Mouse (Mus musculus): ENCODE results near the gene St6galnac5.

The St6galnac5 gene

DNA sequence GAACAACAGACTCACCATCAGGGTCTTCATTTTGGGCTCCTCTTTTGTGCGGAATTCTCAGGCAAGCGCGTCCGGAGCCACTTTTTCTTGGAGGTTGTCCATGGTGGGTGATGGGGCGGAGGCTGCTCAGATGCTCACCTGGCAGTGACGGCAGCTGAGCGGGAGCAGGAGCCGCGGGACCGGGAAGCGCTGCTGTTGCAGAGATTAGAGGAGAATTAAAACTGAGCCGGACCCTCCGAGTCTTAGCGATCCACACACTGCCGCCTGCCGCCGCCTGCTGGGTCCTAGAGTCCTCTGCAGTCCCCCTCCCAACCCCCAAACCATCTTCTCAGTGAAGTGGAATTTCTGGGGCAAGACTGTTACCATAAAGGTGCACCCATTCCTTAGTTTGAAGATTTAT is at the start of gene St6galnac5:
St6galnac5 (minus strand) TSS at position 259 of the 400 bp plus-strand sequence.
- no peak for DNase-seq (ENCODE audit: low spot score in 2 of 2)

DNA sequence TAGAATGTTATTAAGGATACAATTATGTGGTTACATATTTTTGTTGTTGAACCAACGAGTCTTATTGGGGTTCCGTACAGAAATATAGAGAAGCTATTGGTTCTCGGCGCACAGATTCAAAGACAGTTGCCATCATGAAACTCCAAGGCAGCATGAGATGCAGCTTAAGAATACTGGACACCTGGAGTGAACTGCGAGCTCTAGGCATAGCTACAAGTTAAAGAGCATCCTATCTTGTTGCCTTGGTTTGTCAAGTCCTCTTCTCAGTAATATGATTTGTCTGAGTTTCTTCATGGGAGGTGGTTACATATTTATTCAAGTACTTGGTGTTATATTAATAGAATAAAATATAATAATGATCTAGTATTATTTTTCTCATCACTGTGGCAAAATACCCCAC is 48.7 kb upstream of the St6galnac5 start:
- DNase-seq (ENCODE audit: low spot score in 2 of 2), result no peak

DNA sequence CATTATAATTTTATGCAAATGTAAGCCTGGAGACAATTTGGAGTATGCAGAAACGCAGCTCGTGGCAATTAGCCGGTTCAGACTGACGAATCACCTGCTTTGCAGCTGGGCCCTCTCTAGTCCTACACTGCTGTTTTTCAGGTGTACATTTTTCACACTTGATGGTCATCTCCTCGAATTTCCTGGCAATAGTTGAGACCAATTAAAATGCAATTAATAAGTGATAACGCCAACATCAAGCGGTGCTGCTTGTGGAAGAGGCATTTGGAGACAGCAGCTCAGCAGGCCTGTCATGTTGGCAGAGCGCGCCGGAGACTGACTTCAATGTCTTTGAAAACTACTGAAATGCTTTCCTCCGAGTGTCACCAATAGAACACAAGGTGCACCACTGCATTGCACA is 42.0 kb upstream of the St6galnac5 start:
- DNase-seq (ENCODE audit: low spot score in 2 of 2), result no peak

DNA sequence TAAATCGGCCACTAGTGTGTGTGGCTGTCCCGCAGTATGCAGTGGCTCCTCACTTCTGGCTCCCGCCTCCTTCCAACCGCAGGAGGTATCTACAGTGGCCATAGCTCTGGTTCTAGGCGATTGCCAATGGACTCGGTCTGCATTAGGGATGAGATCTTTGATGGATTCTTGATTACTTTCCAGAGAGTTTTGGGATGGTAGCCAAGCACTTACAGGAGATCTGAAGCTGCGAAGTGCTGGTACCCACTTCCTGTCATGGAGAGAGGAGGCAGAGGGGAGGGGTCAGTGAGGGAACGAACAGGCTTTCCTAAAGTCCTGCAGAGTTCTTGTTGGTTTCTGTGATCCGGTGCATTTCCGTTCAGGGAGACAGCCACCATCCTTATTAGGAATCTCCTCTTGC is 36.0 kb upstream of the St6galnac5 start:
- DNase-seq (ENCODE audit: low spot score in 2 of 2), result no peak

DNA sequence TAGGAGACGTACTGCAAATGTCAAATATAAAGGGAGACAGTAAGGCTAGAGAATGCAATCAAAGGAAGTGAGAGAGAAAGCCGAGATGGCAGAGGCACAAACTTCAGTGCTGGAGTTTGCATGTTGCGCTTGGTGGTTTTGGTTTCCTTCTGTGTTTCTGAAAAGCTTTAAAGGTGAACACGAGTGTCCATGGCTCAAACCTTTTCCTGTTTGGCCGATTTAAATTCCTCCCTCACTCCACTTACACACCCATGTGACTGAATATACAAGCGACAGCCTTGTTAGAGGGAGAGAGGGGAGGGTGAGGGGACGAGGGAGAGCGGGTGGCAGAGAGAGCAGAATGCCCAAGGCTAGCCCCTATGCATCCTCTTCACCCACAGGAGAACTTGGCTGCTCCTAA is 34.3 kb upstream of the St6galnac5 start:
- DNase-seq (ENCODE audit: low spot score in 2 of 2), result no peak

DNA sequence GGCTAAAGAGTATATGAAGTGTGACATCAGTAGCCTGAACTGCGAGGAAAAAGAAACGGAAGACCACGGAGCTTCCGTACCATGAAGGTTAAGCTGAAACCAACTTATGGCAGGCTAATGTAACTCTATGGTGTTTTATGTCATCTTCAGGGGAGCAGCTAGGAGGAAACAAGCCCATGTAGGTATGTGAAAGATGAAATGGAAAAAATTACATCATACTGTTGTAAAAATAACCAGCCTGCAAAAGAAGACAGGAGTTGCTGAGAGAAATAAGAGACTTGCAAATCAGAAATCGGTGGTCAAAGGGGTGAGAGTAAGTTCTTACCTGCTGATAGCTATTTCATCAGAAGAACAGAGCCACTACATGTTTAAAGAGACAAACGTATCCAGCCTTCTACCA is 24.8 kb upstream of the St6galnac5 start:
- no peak for DNase-seq (ENCODE audit: low spot score in 2 of 2)

DNA sequence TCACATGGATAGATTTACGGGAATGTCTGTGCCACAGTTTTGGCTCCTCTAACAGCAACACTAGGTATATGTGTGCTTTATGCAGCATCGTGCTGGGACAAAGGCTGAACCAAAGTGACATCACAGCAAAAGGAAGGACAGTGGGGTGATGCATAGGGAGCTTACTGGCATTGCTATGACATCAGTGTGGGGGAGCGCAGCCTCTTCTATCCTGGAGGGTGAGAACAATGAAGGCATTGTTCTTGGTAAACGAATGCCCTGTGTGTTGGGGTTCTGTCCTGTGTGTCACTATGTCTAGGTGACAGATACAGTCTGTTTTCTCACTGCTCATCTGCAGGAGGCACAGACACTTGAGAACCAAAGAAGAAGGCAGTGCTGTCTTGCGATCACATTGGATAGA is 16.9 kb upstream of the St6galnac5 start:
- no peak for DNase-seq (ENCODE audit: low spot score in 2 of 2)

DNA sequence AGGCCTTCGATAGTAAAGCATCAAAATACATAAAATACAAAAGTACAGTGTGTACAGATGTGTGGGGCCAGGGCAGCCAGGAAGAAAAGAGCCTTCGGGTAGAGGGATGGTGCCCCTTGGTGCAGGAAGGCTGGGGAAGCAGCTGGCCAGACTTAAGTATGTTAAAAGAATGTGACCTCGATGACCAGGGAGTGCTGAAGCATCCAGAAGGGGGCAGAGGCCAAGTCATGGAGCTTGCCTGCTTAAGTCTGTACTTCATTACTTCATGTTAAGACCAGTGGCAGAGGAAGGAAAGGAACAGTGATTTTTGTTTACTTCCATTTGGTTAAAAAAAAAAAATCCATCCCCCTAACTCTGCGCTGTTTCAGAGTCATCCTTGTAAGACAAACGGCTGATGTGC is 16.1 kb upstream of the St6galnac5 start:
- no peak for DNase-seq (ENCODE audit: low spot score in 2 of 2)

DNA sequence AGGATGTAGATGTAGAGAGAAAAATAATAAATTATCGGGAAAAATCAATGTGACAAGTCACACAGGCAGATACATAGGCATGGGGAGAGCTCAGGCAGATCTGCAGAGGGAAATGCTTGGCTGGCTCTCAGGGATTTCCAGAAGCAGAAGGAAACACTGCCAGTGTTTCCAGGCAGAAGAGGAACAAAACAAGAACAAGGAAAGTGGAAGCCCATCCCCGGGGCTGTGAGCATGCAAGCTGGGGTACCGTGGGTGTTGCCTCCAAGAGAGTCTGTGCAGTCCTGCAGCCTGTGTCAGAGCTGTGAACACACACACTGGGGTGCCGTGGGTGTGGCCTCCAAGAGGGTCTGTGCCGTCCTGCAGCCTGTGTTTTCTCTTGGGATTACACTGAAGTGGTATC is 11.6 kb upstream of the St6galnac5 start:
- no peak for DNase-seq (ENCODE audit: low spot score in 2 of 2)

DNA sequence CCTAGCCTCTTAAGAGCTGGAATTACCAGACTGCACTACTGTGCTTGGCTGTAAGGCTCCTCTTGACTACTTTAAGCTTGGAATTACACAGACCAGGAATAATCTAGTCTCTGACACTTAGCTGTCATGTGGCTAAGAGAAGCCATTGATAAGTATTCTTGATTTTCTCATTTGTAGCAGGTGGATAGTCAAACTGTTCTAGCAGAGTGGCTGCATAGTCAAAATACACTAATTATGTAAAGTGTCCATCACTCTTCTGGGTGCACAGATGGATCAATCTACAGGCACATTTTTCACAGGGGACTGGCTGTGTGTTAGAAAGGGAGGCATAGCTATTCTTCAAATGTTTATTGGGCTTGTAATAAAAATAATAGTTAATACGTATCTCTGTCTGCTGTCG is 8.7 kb upstream of the St6galnac5 start:
- no peak for DNase-seq (ENCODE audit: low spot score in 2 of 2)

DNA sequence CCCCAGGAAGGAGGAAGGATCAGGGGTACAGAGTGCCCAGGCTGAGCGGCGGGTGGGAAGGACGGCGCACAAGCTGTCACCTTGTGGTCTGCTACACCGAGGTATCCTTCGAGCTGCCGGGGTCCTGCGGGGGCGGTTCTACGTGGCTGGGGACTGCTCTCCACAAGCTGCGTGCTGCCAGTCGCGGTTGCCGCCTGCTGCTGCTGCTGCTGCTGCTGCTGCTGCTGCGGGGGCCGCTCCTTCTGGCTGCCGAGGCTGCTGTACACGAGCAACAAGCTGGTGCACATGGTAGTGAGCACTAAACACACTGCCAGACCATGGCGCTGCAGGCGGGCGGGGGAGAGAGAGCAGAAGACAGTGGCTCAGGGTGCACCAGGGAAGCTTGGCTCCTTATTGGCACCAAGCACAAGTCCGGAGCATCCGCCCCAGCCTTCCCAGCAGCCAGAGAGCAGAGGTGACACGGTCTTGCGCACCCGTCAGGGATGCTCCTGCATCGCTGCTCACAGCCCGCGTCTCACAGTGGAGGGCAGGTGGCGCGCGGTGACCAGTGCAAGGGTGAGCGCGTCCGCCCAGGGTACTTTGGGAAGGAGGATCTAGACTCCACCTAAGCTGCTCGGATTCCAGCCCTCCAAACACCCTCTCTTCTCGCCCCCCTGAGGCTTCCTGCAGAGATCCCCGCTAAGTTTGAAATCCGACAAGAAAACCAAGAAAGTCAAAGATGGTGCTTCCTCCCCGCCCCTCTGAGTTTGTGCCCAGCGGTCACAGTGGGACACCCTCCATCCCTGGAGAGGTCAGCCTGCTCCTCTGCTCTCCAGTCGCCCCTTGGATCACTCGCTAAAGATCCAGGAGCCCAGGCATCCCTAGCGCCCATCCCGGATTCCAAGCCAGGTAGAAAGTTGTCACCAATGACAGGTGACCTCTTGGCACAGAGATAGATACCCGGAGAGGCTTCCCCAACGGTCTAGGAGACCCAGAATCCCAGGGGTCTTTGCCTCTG is 770 bp downstream of the St6galnac5 start:
- no peak for DNase-seq (ENCODE audit: low spot score in 2 of 2)

DNA sequence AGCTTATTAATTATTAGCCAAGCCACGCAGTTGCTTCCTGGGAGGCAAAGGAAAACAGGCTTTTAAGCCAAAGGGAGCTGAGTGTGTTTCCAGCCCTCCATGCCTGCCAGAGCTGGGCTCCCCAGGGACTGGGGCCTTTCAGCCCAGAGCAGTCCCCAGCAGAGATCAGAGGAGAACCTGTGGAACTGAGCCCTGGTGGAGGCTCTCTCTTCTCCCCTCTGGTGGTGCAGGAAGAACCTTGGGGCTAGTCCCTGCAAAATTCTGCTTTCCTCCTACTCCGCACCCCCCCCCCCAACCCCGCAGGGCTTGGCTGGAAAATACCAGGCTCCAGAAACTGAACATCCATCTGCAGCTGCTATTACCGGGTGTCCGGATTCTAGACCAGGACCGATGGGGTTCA is 1.6 kb downstream of the St6galnac5 start:
- DNase-seq (ENCODE audit: low spot score in 2 of 2), result no peak

DNA sequence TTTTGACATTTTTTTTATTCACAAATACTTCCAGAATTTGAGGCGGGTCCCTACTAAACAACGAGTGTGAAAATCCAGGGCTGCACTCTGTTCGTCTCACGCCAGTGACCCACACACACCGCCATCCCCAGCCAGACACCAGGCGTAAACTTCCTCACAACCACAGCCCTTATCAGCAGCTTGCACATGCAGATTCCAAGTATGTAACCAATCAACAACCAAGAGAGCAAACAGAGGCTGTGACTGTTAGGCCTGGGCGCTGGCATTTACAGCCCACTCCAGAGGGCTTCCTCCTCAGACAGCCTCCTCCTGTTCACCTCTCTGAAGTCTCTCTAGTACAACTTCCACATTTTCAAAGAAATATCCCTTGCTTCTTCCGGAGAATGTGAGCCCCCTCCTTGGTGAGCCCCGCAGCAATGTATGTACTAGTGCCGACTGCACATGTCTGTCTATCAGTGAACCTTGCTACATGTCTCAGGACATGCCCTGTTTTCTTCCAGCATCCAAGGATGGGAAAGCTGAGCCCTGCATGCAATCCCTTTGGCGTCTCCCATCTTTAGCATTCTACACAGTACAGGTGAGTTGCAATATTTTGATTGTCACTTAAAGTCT is 2.5 kb downstream of the St6galnac5 start:
- no peak for DNase-seq (ENCODE audit: low spot score in 2 of 2)

DNA sequence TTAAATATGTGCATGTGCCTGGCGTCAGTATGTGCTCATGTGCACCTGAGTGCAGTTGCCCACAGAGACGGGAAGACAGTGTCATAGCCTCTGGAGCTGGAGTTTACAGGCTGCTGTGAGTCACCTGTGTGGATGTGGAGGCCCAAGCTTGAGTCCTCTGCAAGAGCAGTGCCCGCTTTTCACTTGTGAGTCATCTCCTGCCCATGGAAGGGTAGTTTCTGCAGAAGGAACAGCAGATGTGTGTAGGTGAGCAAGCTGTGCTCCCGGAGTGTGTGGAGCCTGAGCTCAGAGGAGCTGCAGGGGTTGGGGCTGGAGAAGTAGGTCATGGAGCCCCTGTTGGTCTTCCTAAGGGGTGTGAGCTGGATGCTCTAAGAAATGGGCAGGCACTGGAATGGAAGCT is 10.7 kb downstream of the St6galnac5 start:
- DNase-seq (ENCODE audit: low spot score in 2 of 2), result no peak

DNA sequence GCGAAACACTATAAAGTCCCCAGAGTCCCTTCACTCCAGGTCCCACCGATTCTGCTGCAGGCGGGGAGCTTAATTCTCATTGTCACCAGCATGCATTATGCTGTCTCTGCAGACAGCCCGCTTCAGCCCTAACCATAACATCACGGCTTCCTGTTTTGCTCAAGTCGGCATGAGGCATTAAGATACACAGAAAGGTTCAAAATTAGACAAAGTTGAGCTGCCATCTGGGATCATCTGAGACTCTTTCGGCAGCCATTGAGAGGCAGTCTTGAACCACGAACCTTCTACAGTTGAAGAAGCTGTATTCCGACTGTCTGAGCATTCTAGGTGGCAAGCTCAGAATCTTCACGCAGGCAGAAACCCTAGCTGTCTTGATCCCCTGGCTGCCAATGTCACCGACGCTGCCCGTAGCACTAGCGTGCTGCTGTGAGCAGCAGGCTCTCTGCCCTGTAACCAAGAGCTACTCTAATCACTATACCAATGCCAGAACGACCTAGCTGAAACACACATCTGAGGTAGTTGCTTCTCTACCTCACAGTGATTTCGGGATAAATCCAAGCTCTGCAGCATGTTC is 12.2 kb downstream of the St6galnac5 start:
- DNase-seq (ENCODE audit: low spot score in 2 of 2), result no peak

DNA sequence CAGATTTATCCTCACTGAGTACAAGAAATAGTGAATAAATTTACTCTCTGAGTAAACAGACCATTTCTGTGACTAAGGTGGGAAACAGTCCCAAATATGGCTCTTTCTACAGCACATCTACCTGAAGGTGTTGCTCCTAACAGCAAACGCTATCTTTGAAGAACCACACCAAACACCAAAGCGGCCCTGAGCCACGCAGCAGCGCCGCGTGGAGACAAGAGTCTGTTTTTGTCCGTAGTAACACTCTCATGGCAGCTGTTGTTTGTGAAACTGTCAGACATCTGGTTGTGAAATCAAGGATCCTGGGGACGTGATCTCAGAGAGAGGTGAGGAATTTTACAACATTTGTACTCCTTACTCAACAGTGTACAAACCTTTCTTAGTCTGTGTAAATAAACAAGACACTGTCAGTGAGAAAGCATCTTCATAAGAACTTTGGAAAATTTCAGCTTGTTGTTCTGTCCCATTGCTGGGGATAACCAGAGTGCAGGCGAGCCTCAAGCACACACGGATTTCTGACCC is 20.1 kb downstream of the St6galnac5 start:
- DNase-seq (ENCODE audit: low spot score in 2 of 2), result no peak

DNA sequence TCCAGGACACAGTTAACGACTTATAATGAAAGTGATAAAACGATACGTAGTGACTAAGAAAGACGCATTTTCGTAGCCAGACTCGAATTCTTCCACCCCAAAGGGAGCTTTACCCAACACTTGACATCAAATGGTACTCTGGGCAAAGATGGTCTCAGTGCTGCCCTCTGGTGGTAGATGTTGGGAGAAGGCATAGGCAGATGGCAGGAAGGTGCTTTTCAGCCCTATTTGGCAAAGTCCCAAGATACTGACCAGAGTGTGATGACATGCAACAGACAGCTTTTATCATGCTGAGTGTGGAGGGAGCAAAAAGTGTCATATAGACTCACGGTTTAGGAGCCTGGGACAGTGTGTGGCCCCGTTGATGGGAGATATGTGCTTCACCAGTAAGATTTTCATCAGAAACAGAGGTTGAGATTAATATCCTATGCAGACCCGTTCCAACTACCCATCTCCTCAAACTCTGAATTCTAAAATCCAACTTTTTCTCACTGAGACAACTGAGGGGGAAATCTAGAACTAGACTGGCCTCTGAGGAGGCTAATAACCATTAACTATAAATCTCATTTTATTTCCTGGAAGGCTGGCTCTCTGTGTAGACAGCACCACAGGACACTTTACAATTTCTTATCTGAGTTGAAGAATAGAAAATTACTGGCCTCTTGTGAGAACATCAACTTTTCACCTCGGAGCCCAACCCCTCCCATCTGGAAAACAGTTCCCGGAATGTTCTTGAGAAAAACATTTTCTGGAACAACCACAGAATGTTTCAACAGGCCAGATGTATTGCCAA is 23.5 kb downstream of the St6galnac5 start:
- peak in 1 of 2 experiments; percentile 10 for DNase-seq (ENCODE audit: low spot score in 2 of 2)

DNA sequence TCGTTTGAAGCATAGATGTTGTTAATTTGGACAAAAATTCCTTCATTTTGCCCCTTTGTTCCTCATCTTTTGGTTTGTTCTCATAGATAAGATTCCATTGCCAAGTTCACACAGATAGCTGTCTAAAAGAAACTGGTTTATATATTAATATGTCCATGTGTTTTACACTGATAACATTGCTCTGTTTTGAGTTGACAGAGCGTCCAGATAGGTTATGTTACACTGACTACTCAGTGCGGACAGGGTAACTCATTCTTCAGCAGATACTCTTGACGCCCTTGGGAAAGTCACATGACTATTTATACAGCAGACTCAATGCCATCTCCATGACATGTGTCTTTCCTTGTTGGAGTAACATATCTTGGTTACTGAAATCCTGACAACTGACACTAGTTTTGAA is 25.3 kb downstream of the St6galnac5 start:
- DNase-seq (ENCODE audit: low spot score in 2 of 2), result no peak

DNA sequence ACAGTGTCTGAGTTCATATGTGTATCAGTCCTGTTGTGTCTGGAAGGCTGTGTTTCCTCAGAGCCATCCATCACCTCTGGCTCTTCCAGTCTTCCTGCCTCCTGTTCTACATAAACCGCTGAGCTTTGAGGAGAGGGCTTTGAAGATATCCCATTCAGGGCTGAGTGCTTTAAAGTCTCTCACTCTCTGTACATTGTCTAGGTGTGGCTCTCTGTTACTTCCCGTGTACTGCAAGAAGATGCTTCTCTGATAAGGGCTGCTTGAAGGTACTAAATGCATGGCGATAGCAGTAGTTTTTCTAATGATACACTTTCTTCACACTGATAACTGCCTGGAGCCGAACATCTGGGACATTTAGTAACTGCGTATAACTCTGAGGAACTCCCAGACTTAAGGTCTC is 26.0 kb downstream of the St6galnac5 start:
- DNase-seq (ENCODE audit: low spot score in 2 of 2), result no peak

DNA sequence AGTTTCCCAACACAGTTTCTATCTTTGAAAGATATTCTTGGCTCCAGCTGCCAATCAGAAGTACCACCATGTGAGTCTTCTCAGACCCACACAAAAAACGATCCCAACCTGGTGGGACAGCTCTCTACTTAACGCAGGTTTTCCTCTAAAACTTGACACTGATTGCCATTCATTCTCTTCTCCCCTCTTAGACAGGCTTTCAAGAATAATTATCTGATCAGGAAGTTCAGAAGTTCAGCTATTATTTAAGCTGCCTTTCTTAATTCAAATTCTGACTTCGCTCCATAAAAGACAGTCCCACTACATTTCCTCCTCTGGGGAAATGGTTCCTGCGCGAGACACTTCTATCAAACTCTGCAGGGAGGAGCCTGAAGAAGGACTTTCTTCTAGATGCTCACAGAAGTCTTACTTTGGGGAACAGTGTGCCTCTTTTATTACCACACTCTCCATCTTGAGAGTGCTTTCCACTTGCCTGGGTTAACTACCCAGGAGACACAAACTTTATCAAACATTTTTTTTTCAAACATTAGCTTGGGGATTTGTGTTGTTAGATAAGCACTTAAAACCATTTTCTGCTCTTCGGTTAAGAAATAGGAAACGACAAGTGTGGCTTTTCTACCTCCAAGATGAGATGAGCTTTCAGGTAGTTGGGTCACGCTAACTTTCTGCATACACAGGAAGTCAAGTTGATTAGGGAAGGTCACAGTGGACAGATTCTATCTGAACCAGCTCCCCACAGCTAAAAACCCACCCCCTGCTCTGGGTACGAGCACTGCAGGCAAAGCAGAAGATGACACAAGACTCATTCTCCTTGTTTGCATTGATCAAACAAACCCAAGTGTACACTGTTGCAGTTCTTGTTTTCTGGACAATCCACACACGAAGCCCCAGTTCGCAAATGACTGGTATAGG is 30.2 kb downstream of the St6galnac5 start:
- DNase-seq (ENCODE audit: low spot score in 2 of 2), result no peak

DNA sequence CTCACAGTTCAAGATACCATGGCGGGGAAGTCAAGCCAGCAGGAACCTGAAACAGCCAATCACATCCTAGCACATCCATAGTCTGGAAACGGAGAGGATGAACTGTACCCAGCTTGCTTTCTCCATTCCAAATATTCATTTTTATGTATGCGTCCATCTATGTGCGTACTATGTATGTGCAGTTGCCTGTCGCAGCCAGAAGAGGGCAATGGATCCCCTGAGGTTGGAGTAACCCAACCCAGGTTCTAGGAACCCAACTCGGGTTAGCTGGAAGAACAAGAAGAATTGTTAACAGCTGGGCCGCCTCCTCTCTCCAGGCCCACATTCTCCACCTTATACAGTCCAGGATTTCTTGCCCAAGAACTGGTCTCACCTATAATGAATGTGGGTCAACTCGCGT is 31.1 kb downstream of the St6galnac5 start:
- no peak for DNase-seq (ENCODE audit: low spot score in 2 of 2)

Data from urinary bladder, adult 18-20 months (tissue).